Mouse (Mus musculus): ENCODE data around the gene Pcnx. TPM values are rescaled to one million over a fixed set of nuclear protein-coding genes. Genes with fewer than 3 reads are reported as not detected.
A peak's percentile ranks its signal among the peaks of the same experiment; 100 is the strongest.

Pcnx gene
- polyA plus RNA-seq, 1 experiment from 2014 or later, result 10.3 TPM

DNA sequence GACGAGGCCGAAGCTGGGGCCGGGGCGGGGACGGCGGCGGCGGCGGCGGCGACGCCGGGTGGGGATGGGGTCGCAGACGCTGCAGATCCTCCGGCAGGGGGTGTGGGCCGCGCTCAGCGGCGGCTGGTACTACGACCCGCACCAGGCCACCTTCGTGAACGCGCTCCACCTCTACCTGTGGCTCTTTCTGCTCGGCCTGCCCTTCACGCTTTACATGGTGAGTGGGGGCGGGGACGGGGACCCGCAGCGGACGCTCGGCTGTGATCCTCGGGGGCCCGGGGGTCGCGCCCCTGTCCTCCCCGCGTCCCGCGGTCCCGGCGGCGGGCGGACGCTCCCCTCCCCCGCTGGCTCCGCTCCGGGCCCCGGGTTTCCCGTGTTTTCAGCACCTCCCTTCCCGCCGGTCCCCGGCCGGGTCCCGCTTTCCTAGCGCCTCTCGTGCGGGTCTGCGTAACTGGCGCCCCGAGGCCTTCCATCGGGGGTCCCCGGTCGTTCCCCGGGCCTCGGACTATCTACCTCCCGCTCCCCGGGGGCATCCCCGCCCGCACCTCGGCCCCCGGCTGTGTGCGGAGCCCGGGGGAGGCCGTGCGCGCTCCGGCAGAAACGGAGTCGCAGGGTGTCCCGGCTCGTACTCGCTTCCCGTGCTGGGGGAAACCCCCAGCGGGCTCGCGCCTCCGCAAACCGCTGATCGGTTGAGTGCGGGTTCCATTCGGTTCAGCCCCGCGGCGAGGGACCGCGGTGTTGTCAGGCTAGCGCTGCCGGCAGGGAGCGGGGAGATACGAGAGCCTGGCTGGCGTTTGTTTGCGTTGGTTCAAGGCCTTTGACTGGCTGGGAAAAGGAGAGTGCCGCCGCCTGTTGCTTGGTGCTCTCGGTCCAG, 722 bp downstream of the Pcnx start:
- under 1% methylated on average over 100 of the region's 107 CpGs for WGBS
- peak overlapping the region; percentile 98 for H3K4me3 ChIP-seq (ENCODE audit: low read depth, low read length)

GRCm38 (mm10) chr12:81861199-81862085, 1.6 kb downstream of the Pcnx start:
- H3K27ac ChIP-seq (ENCODE audit: low read depth, low read length), result 0 out of 2 replicates have a peak overlapping the region, but pooled peaks have one; percentile 89
- DNase-seq (ENCODE audit: low spot score), result peak; percentile 31

More for the DNA sequence above, 722 bp downstream of the Pcnx start:
- no peaks in the 10 kb centered on the region for H3K27me3 ChIP-seq (ENCODE audit: control insufficient read depth, insufficient read depth, low read length)
- H3K4me2 ChIP-seq (ENCODE audit: low read depth), result peak overlapping the region; percentile 58
- DNase-seq (ENCODE audit: low spot score) (peak; percentile 69), ATAC-seq (ENCODE audit: insufficient read depth, low FRiP score, low TSS enrichment) (peak; percentile 78)
- no peaks in the 10 kb centered on the region for H3K9me3 ChIP-seq (ENCODE audit: control insufficient read depth, low read length)
- H3K27ac ChIP-seq (ENCODE audit: low read depth, low read length), result peak overlapping the region; percentile 89
- H3K9ac ChIP-seq (ENCODE audit: low read length), result peak overlapping the region; percentile 94
- peaks cover 18% of the 10 kb centered on the region for H3K4me1 ChIP-seq (ENCODE audit: control insufficient read depth, insufficient read depth, low read length)
- no peaks in the 10 kb centered on the region for H3K36me3 ChIP-seq (ENCODE audit: control insufficient read depth, insufficient read depth, low read length)

DNA sequence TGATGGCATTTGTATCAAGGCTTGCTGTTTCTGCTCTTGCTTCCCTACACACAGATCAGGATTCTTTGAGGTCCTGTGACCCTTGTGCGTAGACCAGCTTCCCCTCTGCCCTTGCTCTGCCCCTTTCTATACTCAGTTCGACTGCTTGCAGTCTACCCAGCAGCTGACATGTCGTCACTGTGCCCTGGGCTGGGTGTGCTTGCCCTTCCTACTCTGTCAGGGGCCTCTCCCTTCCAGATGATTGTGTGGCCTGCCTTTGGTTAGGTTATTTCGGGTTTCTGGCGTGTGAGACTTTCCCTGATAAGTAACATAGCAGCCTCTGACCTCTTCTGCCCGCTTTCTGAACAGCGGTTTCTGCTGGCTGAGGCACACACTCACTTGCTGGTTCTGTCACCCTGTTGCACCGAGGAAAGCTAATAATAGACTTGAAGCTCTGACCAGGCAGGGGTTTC, 2.6 kb downstream of the Pcnx start:
- DNase-seq (ENCODE audit: low spot score), result no peak
- H3K9me3 ChIP-seq (ENCODE audit: control insufficient read depth, low read length), result no peaks in the 10 kb centered on the region
- peak overlapping the region; percentile 5; the same call in 1 of the 2 replicates for H3K9ac ChIP-seq (ENCODE audit: low read length)
- ATAC-seq (ENCODE audit: insufficient read depth, low FRiP score, low TSS enrichment), result no peak
- H3K36me3 ChIP-seq (ENCODE audit: control insufficient read depth, insufficient read depth, low read length), result no peaks in the 10 kb centered on the region
- no peak overlapping the region for H3K27ac ChIP-seq (ENCODE audit: low read depth, low read length)
- H3K4me1 ChIP-seq (ENCODE audit: control insufficient read depth, insufficient read depth, low read length), result peaks cover 18% of the 10 kb centered on the region
- H3K4me2 ChIP-seq (ENCODE audit: low read depth), result peak overlapping the region; percentile 58
- no peaks in the 10 kb centered on the region for H3K27me3 ChIP-seq (ENCODE audit: control insufficient read depth, insufficient read depth, low read length)
- peak overlapping the region; percentile 98 for H3K4me3 ChIP-seq (ENCODE audit: low read depth, low read length)
- 52% methylated on average over 8 of the region's 8 CpGs for WGBS

More at GRCm38 (mm10) chr12:81861199-81862085, 1.6 kb downstream of the Pcnx start:
- Histone ChIP-seq H3K9ac (ENCODE audit: low read length) (peak overlapping the region; percentile 94), H3K4me2 (ENCODE audit: low read depth) (peak overlapping the region; percentile 58), H3K9me3 (ENCODE audit: control insufficient read depth, low read length) (no peaks in the 10 kb centered on the region), H3K4me3 (ENCODE audit: low read depth, low read length) (peak overlapping the region; percentile 98), H3K36me3 (ENCODE audit: control insufficient read depth, insufficient read depth, low read length) (no peaks in the 10 kb centered on the region), H3K27me3 (ENCODE audit: control insufficient read depth, insufficient read depth, low read length) (no peaks in the 10 kb centered on the region), H3K4me1 (ENCODE audit: control insufficient read depth, insufficient read depth, low read length) (peaks cover 18% of the 10 kb centered on the region)
- 33% methylated on average over 18 of the region's 18 CpGs for WGBS
- ATAC-seq (ENCODE audit: insufficient read depth, low FRiP score, low TSS enrichment), result no peak

GRCm38 (mm10) chr12:81863949-81864348, 4.1 kb downstream of the Pcnx start:
- Histone ChIP-seq H3K9me3 (ENCODE audit: control insufficient read depth, low read length) (no peaks in the 10 kb centered on the region), H3K4me1 (ENCODE audit: control insufficient read depth, insufficient read depth, low read length) (peaks cover 13% of the 10 kb centered on the region), H3K27me3 (ENCODE audit: control insufficient read depth, insufficient read depth, low read length) (no peaks in the 10 kb centered on the region), H3K36me3 (ENCODE audit: control insufficient read depth, insufficient read depth, low read length) (no peaks in the 10 kb centered on the region), H3K4me3 (ENCODE audit: low read depth, low read length) (no peak overlapping the region), H3K27ac (ENCODE audit: low read depth, low read length) (no peak overlapping the region), H3K4me2 (ENCODE audit: low read depth) (no peak overlapping the region), H3K9ac (ENCODE audit: low read length) (no peak overlapping the region)
- ATAC-seq (ENCODE audit: insufficient read depth, low FRiP score, low TSS enrichment), result no peak
- no peak for DNase-seq (ENCODE audit: low spot score)
- 92% methylated on average over 4 of the region's 4 CpGs for WGBS

GRCm38 (mm10) chr12:81865183-81865582, 5.4 kb downstream of the Pcnx start:
- no peak for DNase-seq (ENCODE audit: low spot score)
- no peak for ATAC-seq (ENCODE audit: insufficient read depth, low FRiP score, low TSS enrichment)
- Histone ChIP-seq H3K27me3 (ENCODE audit: control insufficient read depth, insufficient read depth, low read length) (no peaks in the 10 kb centered on the region), H3K9ac (ENCODE audit: low read length) (no peak overlapping the region), H3K4me2 (ENCODE audit: low read depth) (no peak overlapping the region), H3K9me3 (ENCODE audit: control insufficient read depth, low read length) (no peaks in the 10 kb centered on the region), H3K27ac (ENCODE audit: low read depth, low read length) (no peak overlapping the region), H3K4me3 (ENCODE audit: low read depth, low read length) (no peak overlapping the region), H3K4me1 (ENCODE audit: control insufficient read depth, insufficient read depth, low read length) (peaks cover 13% of the 10 kb centered on the region), H3K36me3 (ENCODE audit: control insufficient read depth, insufficient read depth, low read length) (no peaks in the 10 kb centered on the region)
- WGBS, result 87% methylated on average over 6 of the region's 6 CpGs

- no peak for ATAC-seq (ENCODE audit: insufficient read depth, low FRiP score, low TSS enrichment)
- WGBS, result 91% methylated on average over 4 of the region's 4 CpGs
These were observed 7.5 kb downstream of the Pcnx start for GRCm38 (mm10) chr12:81867316-81867715.

GRCm38 (mm10) chr12:81869205-81869940, 9.6 kb downstream of the Pcnx start:
- no peaks in the 10 kb centered on the region for H3K4me1 ChIP-seq (ENCODE audit: control insufficient read depth, insufficient read depth, low read length)
- ATAC-seq (ENCODE audit: insufficient read depth, low FRiP score, low TSS enrichment) (no peak), DNase-seq (ENCODE audit: low spot score) (no peak)
- H3K9me3 ChIP-seq (ENCODE audit: control insufficient read depth, low read length), result no peaks in the 10 kb centered on the region
- no peak overlapping the region for H3K27ac ChIP-seq (ENCODE audit: low read depth, low read length)
- H3K4me2 ChIP-seq (ENCODE audit: low read depth), result no peak overlapping the region
- 86% methylated on average over 3 of the region's 3 CpGs for WGBS
- H3K36me3 ChIP-seq (ENCODE audit: control insufficient read depth, insufficient read depth, low read length), result no peaks in the 10 kb centered on the region
- no peak overlapping the region for H3K4me3 ChIP-seq (ENCODE audit: low read depth, low read length)
- H3K27me3 ChIP-seq (ENCODE audit: control insufficient read depth, insufficient read depth, low read length), result no peaks in the 10 kb centered on the region
- H3K9ac ChIP-seq (ENCODE audit: low read length), result no peak overlapping the region

More at GRCm38 (mm10) chr12:81867316-81867715, 7.5 kb downstream of the Pcnx start:
- Histone ChIP-seq H3K4me1 (ENCODE audit: control insufficient read depth, insufficient read depth, low read length) (peaks cover 3% of the 10 kb centered on the region), H3K9ac (ENCODE audit: low read length) (no peak overlapping the region), H3K4me3 (ENCODE audit: low read depth, low read length) (no peak overlapping the region), H3K36me3 (ENCODE audit: control insufficient read depth, insufficient read depth, low read length) (no peaks in the 10 kb centered on the region), H3K9me3 (ENCODE audit: control insufficient read depth, low read length) (no peaks in the 10 kb centered on the region), H3K27me3 (ENCODE audit: control insufficient read depth, insufficient read depth, low read length) (no peaks in the 10 kb centered on the region), H3K4me2 (ENCODE audit: low read depth) (no peak overlapping the region), H3K27ac (ENCODE audit: low read depth, low read length) (no peak overlapping the region)
- DNase-seq (ENCODE audit: low spot score), result no peak

GRCm38 (mm10) chr12:81873345-81873744, 13.5 kb downstream of the Pcnx start:
- 61% methylated on average over 4 of the region's 4 CpGs for WGBS

More at GRCm38 (mm10) chr12:81873345-81873744, 13.5 kb downstream of the Pcnx start:
- Histone ChIP-seq H3K9me3 (ENCODE audit: control insufficient read depth, low read length) (no peaks in the 10 kb centered on the region), H3K27ac (ENCODE audit: low read depth, low read length) (no peak overlapping the region), H3K27me3 (ENCODE audit: control insufficient read depth, insufficient read depth, low read length) (no peaks in the 10 kb centered on the region), H3K4me3 (ENCODE audit: low read depth, low read length) (no peak overlapping the region), H3K4me1 (ENCODE audit: control insufficient read depth, insufficient read depth, low read length) (no peaks in the 10 kb centered on the region), H3K9ac (ENCODE audit: low read length) (no peak overlapping the region), H3K36me3 (ENCODE audit: control insufficient read depth, insufficient read depth, low read length) (no peaks in the 10 kb centered on the region), H3K4me2 (ENCODE audit: low read depth) (no peak overlapping the region)
- ATAC-seq (ENCODE audit: insufficient read depth, low FRiP score, low TSS enrichment) (no peak), DNase-seq (ENCODE audit: low spot score) (no peak)

Measured in neural tube, embryonic 11.5 days (tissue).